ENCODE assay signal across 11 mouse cellular contexts in genomic region chr8:84338493-84338892, GRCm38 (mm10). TPM values are rescaled to one million over a fixed set of nuclear protein-coding genes. Genes with fewer than 3 reads are reported as not detected.
DNase-seq lines count a peak whose midpoint lies in the region; ATAC-seq and TF ChIP-seq lines count a peak whose summit lies in the region.
"Had no signal": no experiment of that assay in that cellular context is flagged by ENCODE, and none has a peak within 500 bp of the region (broad histone marks: within the 10 kb centered on the region; RNA-seq: fewer than 3 reads in every experiment).

No protein-coding gene starts in this region.

- no peak for TF ChIP-seq POLR2A in bone marrow macrophage, adult 2 months (IDR thresholded peaks at IDR 0.05; ENCODE audit: borderline replicate concordance, low read depth, low read length)
- no peak for TF ChIP-seq POLR2A in heart, adult 2 months (IDR thresholded peaks at IDR 0.05; ENCODE audit: insufficient read depth, low read depth, low read length)

- no peak for TF ChIP-seq CTCF in bone marrow macrophage, adult 2 months (IDR thresholded peaks at IDR 0.05; ENCODE audit: low read depth, low read length)
- no peak for TF ChIP-seq CTCF in liver, postnatal 0 days (IDR thresholded peaks at IDR 0.05; ENCODE audit: low read depth)
- TF ChIP-seq CTCF in heart, adult 2 months (IDR thresholded peaks at IDR 0.05), result no peak
- no peak for TF ChIP-seq CTCF in lung, postnatal 0 days (IDR thresholded peaks at IDR 0.05)

- no peak overlapping the region for H3K9ac ChIP-seq in forebrain, embryonic 12.5 days
- H3K9ac ChIP-seq in midbrain, embryonic 12.5 days (replicated peaks), result 0 out of 2 replicates have a peak overlapping the region, but pooled peaks have one; percentile 5
- no peak overlapping the region for H3K9ac ChIP-seq in liver, postnatal 0 days (replicated peaks)
- H3K9ac ChIP-seq in heart, adult 2 months (ENCODE audit: low read depth, low read length), result no peak overlapping the region
- no peak overlapping the region for H3K9ac ChIP-seq in lung, postnatal 0 days (replicated peaks; ENCODE audit: low read depth)

- H3K9me3 ChIP-seq in forebrain, embryonic 12.5 days, result no peaks in the 10 kb centered on the region
- no peaks in the 10 kb centered on the region for H3K9me3 ChIP-seq in midbrain, embryonic 12.5 days
- H3K9me3 ChIP-seq in liver, postnatal 0 days (ENCODE audit: low read length), result no peaks in the 10 kb centered on the region
- no peaks in the 10 kb centered on the region for H3K9me3 ChIP-seq in lung, postnatal 0 days (ENCODE audit: low read length)

- no peaks in the 10 kb centered on the region for H3K36me3 ChIP-seq in forebrain, embryonic 12.5 days (replicated peaks)
- H3K36me3 ChIP-seq in midbrain, embryonic 12.5 days, result no peaks in the 10 kb centered on the region
- no peaks in the 10 kb centered on the region for H3K36me3 ChIP-seq in liver, postnatal 0 days (replicated peaks; ENCODE audit: insufficient read depth, low read length)
- no peaks in the 10 kb centered on the region for H3K36me3 ChIP-seq in heart, adult 2 months (ENCODE audit: control insufficient read depth, insufficient read depth, low read length)
- no peaks in the 10 kb centered on the region for H3K36me3 ChIP-seq in lung, postnatal 0 days (ENCODE audit: insufficient read depth, low read length)

- 11% methylated on average over 17 of the region's 17 CpGs for WGBS in forebrain, embryonic 12.5 days
- 9% methylated on average over 17 of the region's 17 CpGs for WGBS in midbrain, embryonic 12.5 days
- 13% methylated on average over 17 of the region's 17 CpGs for WGBS in liver, postnatal 0 days (ENCODE audit: insufficient replicate concordance)
- WGBS in heart, adult 2 months, result 17% methylated on average over 17 of the region's 17 CpGs
- 20% methylated on average over 17 of the region's 17 CpGs for WGBS in lung, postnatal 0 days

- no peak for ATAC-seq in forebrain, embryonic 12.5 days (ENCODE audit: low FRiP score)
- ATAC-seq in midbrain, embryonic 12.5 days (ENCODE audit: low FRiP score, low read depth), result no peak
- ATAC-seq in liver, postnatal 0 days, result no peak
- no peak for ATAC-seq in lung, postnatal 0 days

- H3K4me1 ChIP-seq in bone marrow macrophage, adult 2 months (ENCODE audit: control insufficient read depth, insufficient read depth, low read length), result peaks cover 34% of the 10 kb centered on the region
- H3K4me1 ChIP-seq in forebrain, embryonic 12.5 days, result peaks cover 7% of the 10 kb centered on the region
- H3K4me1 ChIP-seq in midbrain, embryonic 12.5 days, result peaks cover 7% of the 10 kb centered on the region; the same call in 1 of the 2 replicates
- H3K4me1 ChIP-seq in liver, postnatal 0 days (ENCODE audit: insufficient read depth), result no peaks in the 10 kb centered on the region
- no peaks in the 10 kb centered on the region for H3K4me1 ChIP-seq in heart, adult 2 months (ENCODE audit: control insufficient read depth, insufficient read depth, low read length)
- no peaks in the 10 kb centered on the region for H3K4me1 ChIP-seq in lung, postnatal 0 days (ENCODE audit: insufficient read depth, low read depth, low read length)

- peak; percentile 38 to 46 for DNase-seq in frontal cortex, postnatal 36 days (ENCODE audit: low spot score in 2 of 2)
- no peak for DNase-seq in frontal cortex, postnatal 25 days (ENCODE audit: low spot score in 2 of 2)
- no peak for DNase-seq in liver, postnatal 0 days
- no peak for DNase-seq in heart, adult 2 months
- no peak for DNase-seq in lung, postnatal 0 days (ENCODE audit: low spot score)
- DNase-seq: adrenal gland, postnatal 10 days; gastrocnemius, postnatal 36 days; liver had no signal

- H3K4me3 ChIP-seq in bone marrow macrophage, adult 2 months (ENCODE audit: insufficient read depth, low read length), result peak overlapping the region; percentile 34
- no peak overlapping the region for H3K4me3 ChIP-seq in forebrain, embryonic 12.5 days (replicated peaks)
- peak overlapping the region; percentile 13; the same call in 1 of the 2 replicates for H3K4me3 ChIP-seq in midbrain, embryonic 12.5 days
- no peak overlapping the region for H3K4me3 ChIP-seq in liver, postnatal 0 days (ENCODE audit: low read depth, low read length)
- no peak overlapping the region for H3K4me3 ChIP-seq in heart, adult 2 months
- H3K4me3 ChIP-seq in lung, postnatal 0 days (ENCODE audit: low read depth, low read length), result no peak overlapping the region

- TF ChIP-seq EP300 in liver, postnatal 0 days (IDR thresholded peaks at IDR 0.05; ENCODE audit: low read depth), result no peak
- TF ChIP-seq EP300 in heart, adult 2 months (IDR thresholded peaks at IDR 0.05; ENCODE audit: insufficient read depth, low read depth, low read length), result no peak
- TF ChIP-seq EP300 in lung, postnatal 0 days (IDR thresholded peaks at IDR 0.05), result no peak

- intact Hi-C loops in heart, adult 2 months (cut with DNase I), result no loop called here

- no peaks in the 10 kb centered on the region for H3K79me2 ChIP-seq in heart, adult 2 months (replicated peaks; ENCODE audit: control insufficient read depth, insufficient read depth, low read length)

- H3K27ac ChIP-seq in bone marrow macrophage, adult 2 months (ENCODE audit: insufficient read depth, low read depth, low read length), result no peak overlapping the region
- no peak overlapping the region for H3K27ac ChIP-seq in forebrain, embryonic 12.5 days
- H3K27ac ChIP-seq in midbrain, embryonic 12.5 days (replicated peaks), result no peak overlapping the region
- H3K27ac ChIP-seq in liver, postnatal 0 days (ENCODE audit: low read depth), result no peak overlapping the region
- no peak overlapping the region for H3K27ac ChIP-seq in heart, adult 2 months
- no peak overlapping the region for H3K27ac ChIP-seq in lung, postnatal 0 days (ENCODE audit: low read length)

- peak overlapping the region; percentile 31 for H3K4me2 ChIP-seq in forebrain, embryonic 12.5 days
- peak overlapping the region; percentile 34 for H3K4me2 ChIP-seq in midbrain, embryonic 12.5 days (replicated peaks)
- H3K4me2 ChIP-seq in liver, postnatal 0 days (ENCODE audit: low read depth, low read length), result no peak overlapping the region
- H3K4me2 ChIP-seq in lung, postnatal 0 days (replicated peaks; ENCODE audit: low read depth, low read length), result no peak overlapping the region

- H3K27me3 ChIP-seq in forebrain, embryonic 12.5 days, result peaks cover 48% of the 10 kb centered on the region
- peaks cover 35% of the 10 kb centered on the region for H3K27me3 ChIP-seq in midbrain, embryonic 12.5 days
- peaks cover 6% of the 10 kb centered on the region; the same call in 1 of the 2 replicates for H3K27me3 ChIP-seq in liver, postnatal 0 days (ENCODE audit: insufficient read depth, low read length)
- no peaks in the 10 kb centered on the region for H3K27me3 ChIP-seq in heart, adult 2 months (ENCODE audit: control insufficient read depth, insufficient read depth, low read length)
- no peaks in the 10 kb centered on the region for H3K27me3 ChIP-seq in lung, postnatal 0 days (replicated peaks; ENCODE audit: insufficient read depth, low read length)

RNA-seq across cellular contexts. Expression of gene Cacna1a, which starts 49.7 kb away (rescaled TPM):
- polyA plus RNA-seq in bone marrow macrophage, adult 2 months (2012; ENCODE audit: insufficient read depth, insufficient read length, missing spikeins), result 8.9 and 10.3 TPM in 2 replicates
- 8.2 and 11.5 TPM in 2 replicates for polyA plus RNA-seq in forebrain, embryonic 12.5 days (2016; fragmentation: Nextera tagmentation; extraction: Ambion mirVana)
- 14.0 and 15.0 TPM in 2 replicates for polyA plus RNA-seq in midbrain, embryonic 12.5 days (2016; fragmentation: Nextera tagmentation; extraction: Ambion mirVana)
- polyA plus RNA-seq in liver, postnatal 0 days (2015; fragmentation: Nextera tagmentation; extraction: Ambion mirVana), result 0.49 and 0.92 TPM in 2 replicates
- total RNA-seq in heart, adult 2 months (2021), result 1 to 10 TPM; 2.5 to 2.7 TPM
- 4.4 and 5.9 TPM in 2 replicates for polyA plus RNA-seq in heart, adult 2 months (2012; rRNA removed)
- 2.0 and 3.3 TPM in 2 replicates for polyA plus RNA-seq in lung, postnatal 0 days (2015; fragmentation: Nextera tagmentation; extraction: Ambion mirVana)

Comparison
In these comparisons a context has a peak if more than half of its experiments do, and no peak if none do; other contexts are left out.
1. DNase-seq: peak in frontal cortex, postnatal 36 days (2 of 2); none in frontal cortex, postnatal 25 days (0 of 2), liver, postnatal 0 days (single experiment), heart, adult 2 months (0 of 2) and lung, postnatal 0 days (single experiment).
2. H3K4me3 ChIP-seq: peak in bone marrow macrophage, adult 2 months (single experiment) and midbrain, embryonic 12.5 days (single experiment); none in forebrain, embryonic 12.5 days (single experiment), liver, postnatal 0 days (single experiment), heart, adult 2 months (single experiment) and lung, postnatal 0 days (single experiment).
3. H3K4me2 ChIP-seq: peak in forebrain, embryonic 12.5 days (single experiment) and midbrain, embryonic 12.5 days (single experiment); none in liver, postnatal 0 days (single experiment) and lung, postnatal 0 days (single experiment).